Mouse (Mus musculus): ENCODE results near the gene Slc25a24. TPM values are rescaled to one million over a fixed set of nuclear protein-coding genes. Genes with fewer than 3 reads are reported as not detected.

The Slc25a24 gene
- polyA plus RNA-seq, 1 experiment from 2014 or later, result 28.2 TPM

- H3K9ac ChIP-seq (replicated peaks), result no peak overlapping the region
- H3K4me2 ChIP-seq (replicated peaks), result no peak overlapping the region
- ATAC-seq (ENCODE audit: low FRiP score, low read depth), result no peak
- no peaks in the 10 kb centered on the region for H3K27me3 ChIP-seq
- no peaks in the 10 kb centered on the region for H3K4me1 ChIP-seq
- H3K9me3 ChIP-seq, result peaks cover 10% of the 10 kb centered on the region; the same call in 1 of the 2 replicates
- no peak overlapping the region for H3K27ac ChIP-seq (replicated peaks)
- 0 out of 2 replicates have a peak, but pooled peaks cover 4% of the 10 kb centered on the region for H3K36me3 ChIP-seq
- WGBS, result 86% methylated on average over 4 of the region's 4 CpGs
- no peak overlapping the region for H3K4me3 ChIP-seq
Observed at GRCm38 (mm10) chr3:109132966-109133365, 10.0 kb downstream of the Slc25a24 start.

- no peak overlapping the region for H3K27ac ChIP-seq (replicated peaks)
- H3K9ac ChIP-seq (replicated peaks), result no peak overlapping the region
- 0 out of 2 replicates have a peak, but pooled peaks cover 4% of the 10 kb centered on the region for H3K36me3 ChIP-seq
- peaks cover 10% of the 10 kb centered on the region; the same call in 1 of the 2 replicates for H3K9me3 ChIP-seq
- H3K4me2 ChIP-seq (replicated peaks), result no peak overlapping the region
- 93% methylated on average over 15 of the region's 15 CpGs for WGBS
- no peaks in the 10 kb centered on the region for H3K27me3 ChIP-seq
- H3K4me1 ChIP-seq, result no peaks in the 10 kb centered on the region
- H3K4me3 ChIP-seq, result no peak overlapping the region
- ATAC-seq (ENCODE audit: low FRiP score, low read depth), result no peak
Observed at GRCm38 (mm10) chr3:109134036-109134435, 11.1 kb downstream of the Slc25a24 start.

- no peak overlapping the region for H3K4me3 ChIP-seq
- no peak overlapping the region for H3K27ac ChIP-seq (replicated peaks)
- 91% methylated on average over 1 of the region's 1 CpGs for WGBS
Observed at GRCm38 (mm10) chr3:109135352-109135751, 12.4 kb downstream of the Slc25a24 start.

GRCm38 (mm10) chr3:109152561-109152960, 29.6 kb downstream of the Slc25a24 start:
- no peaks in the 10 kb centered on the region for H3K9me3 ChIP-seq
- no peak overlapping the region for H3K4me2 ChIP-seq (replicated peaks)
- WGBS, result 77% methylated on average over 4 of the region's 4 CpGs
- H3K36me3 ChIP-seq, result no peaks in the 10 kb centered on the region; the same call in 1 of the 2 replicates
- no peaks in the 10 kb centered on the region for H3K27me3 ChIP-seq
- no peak overlapping the region for H3K9ac ChIP-seq (replicated peaks)
- H3K4me3 ChIP-seq, result no peak overlapping the region
- H3K4me1 ChIP-seq, result no peaks in the 10 kb centered on the region
- no peak overlapping the region for H3K27ac ChIP-seq (replicated peaks)
- no peak for ATAC-seq (ENCODE audit: low FRiP score, low read depth)

More at GRCm38 (mm10) chr3:109135352-109135751, 12.4 kb downstream of the Slc25a24 start:
- Histone ChIP-seq H3K9ac (replicated peaks) (no peak overlapping the region), H3K9me3 (peaks cover 10% of the 10 kb centered on the region; the same call in 1 of the 2 replicates), H3K4me2 (replicated peaks) (no peak overlapping the region), H3K36me3 (0 out of 2 replicates have a peak, but pooled peaks cover 4% of the 10 kb centered on the region), H3K27me3 (no peaks in the 10 kb centered on the region), H3K4me1 (no peaks in the 10 kb centered on the region)
- no peak for ATAC-seq (ENCODE audit: low FRiP score, low read depth)

GRCm38 (mm10) chr3:109153410-109153809, 30.5 kb downstream of the Slc25a24 start:
- Histone ChIP-seq H3K9me3 (no peaks in the 10 kb centered on the region), H3K36me3 (no peaks in the 10 kb centered on the region; the same call in 1 of the 2 replicates), H3K4me1 (no peaks in the 10 kb centered on the region), H3K4me3 (no peak overlapping the region), H3K27ac (replicated peaks) (no peak overlapping the region), H3K9ac (replicated peaks) (no peak overlapping the region), H3K4me2 (replicated peaks) (no peak overlapping the region), H3K27me3 (no peaks in the 10 kb centered on the region)
- WGBS, result 96% methylated on average over 6 of the region's 6 CpGs
- no peak for ATAC-seq (ENCODE audit: low FRiP score, low read depth)

- no peak overlapping the region for H3K4me3 ChIP-seq
- H3K9me3 ChIP-seq, result no peaks in the 10 kb centered on the region
- H3K4me2 ChIP-seq (replicated peaks), result no peak overlapping the region
- H3K36me3 ChIP-seq, result peaks cover 5% of the 10 kb centered on the region
- no peaks in the 10 kb centered on the region for H3K27me3 ChIP-seq
- 92% methylated on average over 4 of the region's 4 CpGs for WGBS
- no peak overlapping the region for H3K9ac ChIP-seq (replicated peaks)
- no peaks in the 10 kb centered on the region for H3K4me1 ChIP-seq
- H3K27ac ChIP-seq (replicated peaks), result no peak overlapping the region
- no peak for ATAC-seq (ENCODE audit: low FRiP score, low read depth)
Observed at GRCm38 (mm10) chr3:109155926-109156669, 33.1 kb downstream of the Slc25a24 start.

- H3K4me3 ChIP-seq, result no peak overlapping the region
- H3K27ac ChIP-seq (replicated peaks), result no peak overlapping the region
- no peaks in the 10 kb centered on the region for H3K4me1 ChIP-seq
- H3K9ac ChIP-seq (replicated peaks), result no peak overlapping the region
- H3K27me3 ChIP-seq, result no peaks in the 10 kb centered on the region
- peaks cover 5% of the 10 kb centered on the region for H3K36me3 ChIP-seq
- no peaks in the 10 kb centered on the region for H3K9me3 ChIP-seq
- no peak; the same call in 1 of the 2 replicates for ATAC-seq (ENCODE audit: low FRiP score, low read depth)
- WGBS, result 81% methylated on average over 3 of the region's 3 CpGs
- H3K4me2 ChIP-seq (replicated peaks), result no peak overlapping the region
Observed at GRCm38 (mm10) chr3:109157481-109157880, 34.5 kb downstream of the Slc25a24 start.

- no peak overlapping the region for H3K9ac ChIP-seq (replicated peaks)
- H3K27ac ChIP-seq (replicated peaks), result no peak overlapping the region
- peaks cover 24% of the 10 kb centered on the region for H3K36me3 ChIP-seq
- no peaks in the 10 kb centered on the region for H3K9me3 ChIP-seq
- H3K4me3 ChIP-seq, result no peak overlapping the region
- H3K4me1 ChIP-seq, result no peaks in the 10 kb centered on the region
- ATAC-seq (ENCODE audit: low FRiP score, low read depth), result no peak
- 93% methylated on average over 2 of the region's 2 CpGs for WGBS
- no peak overlapping the region for H3K4me2 ChIP-seq (replicated peaks)
- no peaks in the 10 kb centered on the region for H3K27me3 ChIP-seq
Observed at GRCm38 (mm10) chr3:109164088-109164487, 41.1 kb downstream of the Slc25a24 start.

- no peak overlapping the region for H3K9ac ChIP-seq (replicated peaks)
- no peak overlapping the region for H3K4me2 ChIP-seq (replicated peaks)
- H3K9me3 ChIP-seq, result no peaks in the 10 kb centered on the region
- ATAC-seq (ENCODE audit: low FRiP score, low read depth), result no peak
- no peaks in the 10 kb centered on the region for H3K4me1 ChIP-seq
- no peak overlapping the region for H3K4me3 ChIP-seq
- H3K27ac ChIP-seq (replicated peaks), result no peak overlapping the region
- peaks cover 20% of the 10 kb centered on the region for H3K36me3 ChIP-seq
- 100% methylated on average over 1 of the region's 1 CpGs for WGBS
- H3K27me3 ChIP-seq, result no peaks in the 10 kb centered on the region
Observed at GRCm38 (mm10) chr3:109164644-109165043, 41.7 kb downstream of the Slc25a24 start.

GRCm38 (mm10) chr3:109165214-109165829, 42.4 kb downstream of the Slc25a24 start:
- no peaks in the 10 kb centered on the region for H3K27me3 ChIP-seq
- ATAC-seq (ENCODE audit: low FRiP score, low read depth), result no peak
- no peaks in the 10 kb centered on the region for H3K9me3 ChIP-seq
- H3K4me2 ChIP-seq (replicated peaks), result no peak overlapping the region
- H3K36me3 ChIP-seq, result peaks cover 18% of the 10 kb centered on the region; the same call in 1 of the 2 replicates
- no peaks in the 10 kb centered on the region for H3K4me1 ChIP-seq
- no peak overlapping the region for H3K27ac ChIP-seq (replicated peaks)
- H3K9ac ChIP-seq (replicated peaks), result no peak overlapping the region
- no peak overlapping the region for H3K4me3 ChIP-seq
- WGBS, result 90% methylated on average over 8 of the region's 8 CpGs

- ATAC-seq (ENCODE audit: low FRiP score, low read depth), result no peak
- no peak overlapping the region for H3K4me3 ChIP-seq
- no peak overlapping the region for H3K4me2 ChIP-seq (replicated peaks)
- peaks cover 17% of the 10 kb centered on the region; the same call in 1 of the 2 replicates for H3K36me3 ChIP-seq
- no peaks in the 10 kb centered on the region for H3K27me3 ChIP-seq
- WGBS, result 82% methylated on average over 2 of the region's 2 CpGs
- H3K4me1 ChIP-seq, result no peaks in the 10 kb centered on the region
- no peak overlapping the region for H3K9ac ChIP-seq (replicated peaks)
- H3K9me3 ChIP-seq, result no peaks in the 10 kb centered on the region
- no peak overlapping the region for H3K27ac ChIP-seq (replicated peaks)
Observed at GRCm38 (mm10) chr3:109169121-109169520, 46.2 kb downstream of the Slc25a24 start.

GRCm38 (mm10) chr3:109171070-109171778, 48.3 kb downstream of the Slc25a24 start:
- no peaks in the 10 kb centered on the region for H3K27me3 ChIP-seq
- no peak overlapping the region for H3K27ac ChIP-seq (replicated peaks)
- H3K4me1 ChIP-seq, result no peaks in the 10 kb centered on the region
- no peak overlapping the region for H3K4me2 ChIP-seq (replicated peaks)
- H3K36me3 ChIP-seq, result peaks cover 3% of the 10 kb centered on the region; the same call in 1 of the 2 replicates
- no peak overlapping the region for H3K9ac ChIP-seq (replicated peaks)
- WGBS, result 31% methylated on average over 15 of the region's 15 CpGs
- peak; percentile 87 for ATAC-seq (ENCODE audit: low FRiP score, low read depth)
- no peaks in the 10 kb centered on the region for H3K9me3 ChIP-seq
- H3K4me3 ChIP-seq, result no peak overlapping the region

All from midbrain, embryonic 12.5 days (tissue).